In genomic region chr6:87443253-87443652, GRCm38 (mm10) we compare ENCODE assay signal across 28 mouse cellular contexts. TPM values are rescaled to one million over a fixed set of nuclear protein-coding genes. Genes with fewer than 3 reads are reported as not detected.
"Had no signal": no experiment of that assay in that cellular context is flagged by ENCODE, and none has a peak within 500 bp of the region (broad histone marks: within the 10 kb centered on the region; RNA-seq: fewer than 3 reads in every experiment).

No protein-coding gene starts in this region.

- H3K27ac ChIP-seq: limb, embryonic 12.5 days; limb, embryonic 15.5 days; liver, embryonic 14.5 days; macrophage; midbrain, embryonic 12.5 days; midbrain, embryonic 15.5 days; neural tube, embryonic 12.5 days; neural tube, embryonic 15.5 days; stomach, postnatal 0 days had no signal

- H3K36me3 ChIP-seq: limb, embryonic 12.5 days; limb, embryonic 15.5 days; midbrain, embryonic 12.5 days; midbrain, embryonic 15.5 days; neural tube, embryonic 12.5 days; neural tube, embryonic 15.5 days had no signal

- H3K27me3 ChIP-seq: limb, embryonic 12.5 days; limb, embryonic 15.5 days; midbrain, embryonic 12.5 days; midbrain, embryonic 15.5 days; neural tube, embryonic 12.5 days; neural tube, embryonic 15.5 days had no signal

- H3K9ac ChIP-seq: limb, embryonic 12.5 days; limb, embryonic 15.5 days; liver, embryonic 14.5 days; liver, postnatal 0 days; lung, embryonic 14.5 days; midbrain, embryonic 12.5 days; midbrain, embryonic 15.5 days; neural tube, embryonic 12.5 days; neural tube, embryonic 15.5 days had no signal

- H3K4me2 ChIP-seq: limb, embryonic 12.5 days; limb, embryonic 15.5 days; liver, embryonic 11.5 days; lung, embryonic 14.5 days; midbrain, embryonic 12.5 days; midbrain, embryonic 15.5 days; neural tube, embryonic 12.5 days; neural tube, embryonic 15.5 days had no signal

- ATAC-seq: liver, postnatal 0 days; lung, postnatal 0 days; midbrain, embryonic 15.5 days had no signal

- H3K9me3 ChIP-seq: limb, embryonic 12.5 days; limb, embryonic 15.5 days; midbrain, embryonic 12.5 days; midbrain, embryonic 15.5 days; neural tube, embryonic 12.5 days; neural tube, embryonic 15.5 days had no signal

- H3K4me3 ChIP-seq: limb, embryonic 12.5 days; limb, embryonic 15.5 days; midbrain, embryonic 12.5 days; midbrain, embryonic 15.5 days; neural tube, embryonic 12.5 days; neural tube, embryonic 15.5 days had no signal

- DNase-seq: kidney, postnatal 14 days; kidney, postnatal 4 days; left cerebral cortex, postnatal 4 days; liver, postnatal 0 days; lung, embryonic 14.5 days; right cerebral cortex, adult 18-20 months; right cerebral cortex, postnatal 14 days; right cerebral cortex, postnatal 4 days; thymus, adult 2 months; thymus, postnatal 14 days; thymus, postnatal 4 days had no signal

- H3K4me1 ChIP-seq: limb, embryonic 12.5 days; limb, embryonic 15.5 days; midbrain, embryonic 12.5 days; midbrain, embryonic 15.5 days; neural tube, embryonic 12.5 days; neural tube, embryonic 15.5 days had no signal

RNA-seq across cellular contexts. Expression of gene Bmp10, which starts 14.5 kb away (rescaled TPM):
- total RNA-seq: layer of hippocampus, adult 18-20 months; layer of hippocampus, postnatal 14 days; left cerebral cortex, adult 8-10 months; left cerebral cortex, postnatal 14 days; megakaryocyte, adult 5-6 weeks had no signal
- polyA plus RNA-seq: limb, embryonic 12.5 days; limb, embryonic 15.5 days; lung, embryonic 14.5 days; lung, postnatal 0 days; macrophage; midbrain, embryonic 12.5 days; midbrain, embryonic 15.5 days; neural tube, embryonic 12.5 days; neural tube, embryonic 15.5 days; stomach, embryonic 14.5 days; stomach, postnatal 0 days had no signal

RNA-seq across cellular contexts. Expression of gene Gkn3, which starts 54.5 kb away (rescaled TPM):
- total RNA-seq: megakaryocyte, adult 5-6 weeks had no signal
- polyA plus RNA-seq: limb, embryonic 12.5 days; liver, postnatal 0 days; macrophage; midbrain, embryonic 12.5 days; neural tube, embryonic 12.5 days had no signal
